Mouse (Mus musculus): Measurements from ENCODE around the gene Ifitm5.

GRCm38 (mm10) chr7:140912846-140913482 lies 37.1 kb downstream of the Ifitm5 start:
- TF ChIP-seq CTCF (IDR thresholded peaks at IDR 0.05; ENCODE audit: borderline replicate concordance, control insufficient read depth, extremely low read depth, insufficient read depth, low read length, poor library complexity) (no peak), POLR2A (IDR thresholded peaks at IDR 0.05; ENCODE audit: control insufficient read depth, extremely low read depth, insufficient read depth, low read length, poor library complexity) (no peak)
